Mouse (Mus musculus): Measurements from ENCODE around the gene Gabarapl1. TPM values are rescaled to one million over a fixed set of nuclear protein-coding genes. Genes with fewer than 3 reads are reported as not detected.

Gabarapl1 gene
- polyA plus RNA-seq, 1 experiment from 2014 or later, result 34.2 TPM

DNA sequence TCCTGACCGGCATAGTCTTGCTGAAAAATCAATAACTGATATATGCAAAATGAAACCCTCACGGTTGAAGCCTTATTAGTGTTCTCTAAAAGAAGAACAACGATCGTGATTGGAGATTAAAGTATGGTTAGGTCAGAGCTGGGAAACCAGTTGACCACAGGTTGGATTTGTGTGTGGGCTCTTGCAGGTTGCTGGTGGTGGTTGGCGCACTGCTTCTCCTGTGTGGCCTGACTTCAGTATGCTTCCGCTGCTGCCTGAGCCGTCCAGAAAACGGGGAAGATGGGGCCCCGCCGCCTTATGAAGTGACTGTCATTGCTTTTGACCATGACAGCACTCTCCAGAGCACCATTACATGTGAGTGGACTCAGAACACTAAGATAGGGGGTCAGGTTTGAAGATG, 16.6 kb upstream of the Gabarapl1 start:
- no peak for DNase-seq (ENCODE audit: low spot score)
- no peak overlapping the region for H3K27ac ChIP-seq
- no peaks in the 10 kb centered on the region for H3K9me3 ChIP-seq (replicated peaks)
- WGBS, result 93% methylated on average over 10 of the region's 10 CpGs
- no peak overlapping the region for H3K4me3 ChIP-seq
- no peaks in the 10 kb centered on the region for H3K36me3 ChIP-seq
- peaks cover 24% of the 10 kb centered on the region for H3K4me1 ChIP-seq
- H3K27me3 ChIP-seq (ENCODE audit: low read depth, poor library complexity, severe bottlenecking), result peaks cover 8% of the 10 kb centered on the region; the same call in 1 of the 2 replicates

GRCm38 (mm10) chr6:129517752-129518408, 15.1 kb upstream of the Gabarapl1 start:
- Histone ChIP-seq H3K36me3 (no peaks in the 10 kb centered on the region), H3K27ac (no peak overlapping the region), H3K4me1 (peaks cover 13% of the 10 kb centered on the region), H3K9me3 (replicated peaks) (no peaks in the 10 kb centered on the region), H3K27me3 (ENCODE audit: low read depth, poor library complexity, severe bottlenecking) (peaks cover 8% of the 10 kb centered on the region; the same call in 1 of the 2 replicates), H3K4me3 (no peak overlapping the region)
- DNase-seq (ENCODE audit: low spot score), result no peak
- 50% methylated on average over 2 of the region's 2 CpGs for WGBS

- Histone ChIP-seq H3K4me3 (no peak overlapping the region), H3K4me1 (peaks cover 4% of the 10 kb centered on the region; the same call in 1 of the 2 replicates), H3K27me3 (ENCODE audit: low read depth, poor library complexity, severe bottlenecking) (no peaks in the 10 kb centered on the region), H3K36me3 (no peaks in the 10 kb centered on the region), H3K9me3 (replicated peaks) (no peaks in the 10 kb centered on the region), H3K27ac (no peak overlapping the region)
- DNase-seq (ENCODE audit: low spot score), result no peak
These were observed 6.9 kb upstream of the Gabarapl1 start for GRCm38 (mm10) chr6:129526069-129526468.

- Histone ChIP-seq H3K27ac (no peak overlapping the region), H3K4me1 (peaks cover 3% of the 10 kb centered on the region; the same call in 1 of the 2 replicates), H3K27me3 (ENCODE audit: low read depth, poor library complexity, severe bottlenecking) (no peaks in the 10 kb centered on the region), H3K9me3 (replicated peaks) (no peaks in the 10 kb centered on the region), H3K36me3 (no peaks in the 10 kb centered on the region), H3K4me3 (no peak overlapping the region)
- no peak for DNase-seq (ENCODE audit: low spot score)
- WGBS, result 87% methylated on average over 2 of the region's 2 CpGs
These were observed 5.5 kb upstream of the Gabarapl1 start for GRCm38 (mm10) chr6:129527416-129527815.

DNA sequence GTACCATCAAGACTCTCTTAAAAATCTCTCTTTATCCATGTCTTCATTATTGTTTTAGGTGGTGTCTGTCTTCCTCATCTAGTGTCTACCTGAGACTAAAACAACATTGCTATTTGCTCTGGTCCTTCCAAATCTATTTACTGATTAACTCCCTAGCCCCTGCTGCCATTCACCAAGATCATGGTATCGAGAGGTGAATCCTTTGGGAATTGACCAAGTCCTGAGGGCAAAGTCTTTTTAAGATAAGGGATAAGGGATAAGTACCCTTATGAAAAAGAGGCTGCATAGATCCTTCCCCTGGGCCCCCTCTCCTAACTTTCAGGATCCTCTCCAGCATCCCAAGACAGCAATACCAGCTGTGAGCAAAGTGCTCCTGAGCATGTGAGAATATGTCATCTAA, 3.4 kb upstream of the Gabarapl1 start:
- H3K27me3 ChIP-seq (ENCODE audit: low read depth, poor library complexity, severe bottlenecking), result no peaks in the 10 kb centered on the region
- no peaks in the 10 kb centered on the region for H3K9me3 ChIP-seq (replicated peaks)
- H3K27ac ChIP-seq, result no peak overlapping the region
- 77% methylated on average over 1 of the region's 1 CpGs for WGBS
- no peak overlapping the region for H3K4me3 ChIP-seq
- DNase-seq (ENCODE audit: low spot score), result no peak
- peaks cover 12% of the 10 kb centered on the region for H3K4me1 ChIP-seq
- no peaks in the 10 kb centered on the region for H3K36me3 ChIP-seq

- Histone ChIP-seq H3K27ac (no peak overlapping the region), H3K9me3 (replicated peaks) (no peaks in the 10 kb centered on the region), H3K4me3 (no peak overlapping the region), H3K36me3 (no peaks in the 10 kb centered on the region), H3K4me1 (peaks cover 16% of the 10 kb centered on the region), H3K27me3 (ENCODE audit: low read depth, poor library complexity, severe bottlenecking) (no peaks in the 10 kb centered on the region)
- DNase-seq (ENCODE audit: low spot score), result no peak
These were observed 2.7 kb upstream of the Gabarapl1 start for GRCm38 (mm10) chr6:129530261-129530660.

GRCm38 (mm10) chr6:129532556-129532941, 411 bp upstream of the Gabarapl1 start:
- peak; percentile 43 for DNase-seq (ENCODE audit: low spot score)
- Histone ChIP-seq H3K27me3 (ENCODE audit: low read depth, poor library complexity, severe bottlenecking) (no peaks in the 10 kb centered on the region), H3K9me3 (replicated peaks) (no peaks in the 10 kb centered on the region), H3K36me3 (no peaks in the 10 kb centered on the region), H3K27ac (peak overlapping the region; percentile 88), H3K4me1 (peaks cover 16% of the 10 kb centered on the region), H3K4me3 (peak overlapping the region; percentile 82)
- WGBS, result 36% methylated on average over 7 of the region's 7 CpGs

- WGBS, result 25% methylated on average over 9 of the region's 9 CpGs
- peaks cover 12% of the 10 kb centered on the region for H3K36me3 ChIP-seq
- peak overlapping the region; percentile 82 for H3K4me3 ChIP-seq
- H3K27me3 ChIP-seq (ENCODE audit: low read depth, poor library complexity, severe bottlenecking), result no peaks in the 10 kb centered on the region
- H3K27ac ChIP-seq, result peak overlapping the region; percentile 88; the same call in 1 of the 2 replicates
- DNase-seq (ENCODE audit: low spot score), result no peak
- H3K4me1 ChIP-seq, result peaks cover 16% of the 10 kb centered on the region
- H3K9me3 ChIP-seq (replicated peaks), result no peaks in the 10 kb centered on the region
These were observed 1.1 kb downstream of the Gabarapl1 start for GRCm38 (mm10) chr6:129534057-129534456.

- peaks cover 18% of the 10 kb centered on the region for H3K36me3 ChIP-seq
- H3K9me3 ChIP-seq (replicated peaks), result no peaks in the 10 kb centered on the region
- H3K4me1 ChIP-seq, result peaks cover 16% of the 10 kb centered on the region
- H3K4me3 ChIP-seq, result peak overlapping the region; percentile 82; the same call in 1 of the 2 replicates
- H3K27me3 ChIP-seq (ENCODE audit: low read depth, poor library complexity, severe bottlenecking), result no peaks in the 10 kb centered on the region
- DNase-seq (ENCODE audit: low spot score), result no peak
- H3K27ac ChIP-seq, result no peak overlapping the region
- 75% methylated on average over 4 of the region's 4 CpGs for WGBS
These were observed 1.7 kb downstream of the Gabarapl1 start for GRCm38 (mm10) chr6:129534627-129535190.

DNA sequence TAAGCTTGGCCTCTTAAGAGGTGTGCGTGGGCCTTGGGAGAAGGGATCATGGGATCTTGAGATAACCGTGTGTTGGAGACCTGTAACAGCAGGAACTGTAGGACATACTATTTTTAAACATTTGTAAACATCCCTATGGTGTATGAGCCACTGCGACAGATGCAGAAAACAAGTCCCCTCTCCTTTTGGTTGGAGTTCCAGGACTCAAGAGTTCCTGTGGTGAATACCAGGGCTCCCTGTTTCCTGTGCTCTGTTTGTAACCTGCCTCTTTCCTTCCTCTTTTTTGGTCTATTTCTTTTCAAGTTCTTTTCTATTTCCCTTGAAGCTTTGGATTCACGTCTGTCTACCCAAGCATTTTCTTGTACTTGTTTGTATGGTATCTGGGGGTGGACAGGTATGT, 2.8 kb downstream of the Gabarapl1 start:
- H3K27me3 ChIP-seq (ENCODE audit: low read depth, poor library complexity, severe bottlenecking), result no peaks in the 10 kb centered on the region
- H3K4me3 ChIP-seq, result no peak overlapping the region
- H3K9me3 ChIP-seq (replicated peaks), result no peaks in the 10 kb centered on the region
- WGBS, result 86% methylated on average over 4 of the region's 4 CpGs
- no peak for DNase-seq (ENCODE audit: low spot score)
- H3K27ac ChIP-seq, result no peak overlapping the region
- H3K4me1 ChIP-seq, result peaks cover 16% of the 10 kb centered on the region
- H3K36me3 ChIP-seq, result peaks cover 28% of the 10 kb centered on the region

DNA sequence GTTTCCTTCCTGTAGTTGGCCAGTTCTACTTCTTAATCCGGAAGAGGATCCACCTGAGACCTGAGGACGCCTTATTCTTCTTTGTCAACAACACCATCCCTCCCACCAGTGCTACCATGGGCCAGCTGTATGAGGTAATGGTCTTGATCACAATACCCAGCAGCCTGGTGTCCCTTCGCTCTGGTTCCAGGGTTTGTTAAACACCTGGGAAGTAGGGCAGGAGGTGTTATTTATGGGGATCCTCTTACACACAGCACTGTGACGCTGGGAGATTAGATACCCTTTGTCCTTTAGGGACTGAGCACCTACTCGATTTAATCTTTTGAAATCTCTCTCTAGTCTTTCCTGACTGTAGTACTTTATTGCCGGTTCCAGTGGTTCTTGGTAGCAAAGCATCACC, 5.6 kb downstream of the Gabarapl1 start:
- 85% methylated on average over 6 of the region's 6 CpGs for WGBS
- no peaks in the 10 kb centered on the region for H3K9me3 ChIP-seq (replicated peaks)
- H3K27ac ChIP-seq, result no peak overlapping the region
- DNase-seq (ENCODE audit: low spot score), result no peak
- H3K4me3 ChIP-seq, result no peak overlapping the region
- peaks cover 10% of the 10 kb centered on the region for H3K4me1 ChIP-seq
- peaks cover 41% of the 10 kb centered on the region for H3K36me3 ChIP-seq
- H3K27me3 ChIP-seq (ENCODE audit: low read depth, poor library complexity, severe bottlenecking), result no peaks in the 10 kb centered on the region

GRCm38 (mm10) chr6:129541931-129542330, 9.0 kb downstream of the Gabarapl1 start:
- no peak for DNase-seq (ENCODE audit: low spot score)
- Histone ChIP-seq H3K27ac (no peak overlapping the region), H3K4me1 (no peaks in the 10 kb centered on the region), H3K4me3 (no peak overlapping the region), H3K27me3 (ENCODE audit: low read depth, poor library complexity, severe bottlenecking) (no peaks in the 10 kb centered on the region), H3K9me3 (replicated peaks) (no peaks in the 10 kb centered on the region), H3K36me3 (peaks cover 41% of the 10 kb centered on the region)
- WGBS, result 86% methylated on average over 9 of the region's 9 CpGs

GRCm38 (mm10) chr6:129542540-129542939, 9.6 kb downstream of the Gabarapl1 start:
- Histone ChIP-seq H3K4me1 (no peaks in the 10 kb centered on the region), H3K27ac (no peak overlapping the region), H3K36me3 (peaks cover 41% of the 10 kb centered on the region), H3K27me3 (ENCODE audit: low read depth, poor library complexity, severe bottlenecking) (no peaks in the 10 kb centered on the region), H3K4me3 (no peak overlapping the region), H3K9me3 (replicated peaks) (no peaks in the 10 kb centered on the region)
- WGBS, result 97% methylated on average over 3 of the region's 3 CpGs
- no peak for DNase-seq (ENCODE audit: low spot score)
